Mouse (Mus musculus) liver, embryonic 16.5 days (tissue): ENCODE data around the gene Scube2. TPM values are rescaled to one million over a fixed set of nuclear protein-coding genes. Genes with fewer than 3 reads are reported as not detected.

Experiments
- ATAC-seq: fragments of 200-750 bp; cut with Nextera tagmentation; 2 replicates; pipeline ENCODE4 v1.8.0; 2017; ENCODE audit warnings: low read depth, mild to moderate bottlenecking, moderate number of reproducible peaks, moderate library complexity
- H3K27ac ChIP-seq: fragments of 300-500 bp; sonication (generic); 2 replicates; pipeline ENCODE4 v1.5.1; 2014; ENCODE audit warnings: mild to moderate bottlenecking, low read length
- H3K27me3 ChIP-seq: fragments of 300-500 bp; sonication (generic); 2 replicates; pipeline ENCODE4 v1.6.1; 2014; ENCODE audit warnings: low read depth, low read length, mixed read lengths; ENCODE audit not compliant: control insufficient read depth, insufficient read depth
- H3K36me3 ChIP-seq: fragments of 300-500 bp; sonication (generic); 2 replicates; pipeline ENCODE4 v1.6.1; 2014; ENCODE audit warnings: mild to moderate bottlenecking; ENCODE audit not compliant: control insufficient read depth, insufficient read depth
- H3K4me1 ChIP-seq: fragments of 300-500 bp; sonication (generic); 2 replicates; pipeline ENCODE4 v1.6.1; 2014; ENCODE audit warnings: low read depth, low read length, mixed read lengths; ENCODE audit not compliant: control insufficient read depth
- H3K4me2 ChIP-seq: fragments of 300-500 bp; sonication (generic); 2 replicates; pipeline ENCODE4 v1.6.1; 2014; ENCODE audit warnings: low read depth, low read length, mixed read lengths
- H3K4me3 ChIP-seq: fragments of 300-500 bp; sonication (generic); 2 replicates; pipeline ENCODE4 v1.5.1; 2014; ENCODE audit warnings: low read depth, mild to moderate bottlenecking, low read length
- H3K9ac ChIP-seq: fragments of 300-500 bp; sonication (generic); 2 replicates; pipeline ENCODE4 v1.6.1; 2014; ENCODE audit warnings: low read depth, low read length
- H3K9me3 ChIP-seq: fragments of 300-500 bp; sonication (generic); replicated peaks from 2 replicates; pipeline ENCODE4 v1.6.1; 2016; ENCODE audit warnings: low read length; ENCODE audit not compliant: control insufficient read depth
- WGBS: fragments of 180-500 bp; shearing (Covaris S2); extraction: QIAGEN DNeasy Blood & Tissue Kit; methylation state at CpG from one replicate; pipeline ENCODE4 v1.1.7; 2014; ENCODE audit not compliant: insufficient replicate concordance; 5-methylcytosine and 5-hydroxymethylcytosine counted together
- polyA plus RNA-seq: library from polyadenylated mRNA; unstranded; fragments of >200 nt; fragmentation: Nextera tagmentation; extraction: Ambion mirVana; gene quantifications from 2 replicates; pipeline ENCODE4 v1.2.1, GENCODE M21; 2015

Scube2 gene
- 0.09 and 0.12 TPM in 2 replicates for polyA plus RNA-seq

GRCm38 (mm10) chr7:109865370-109866229 lies at the start of gene Scube2:
Scube2 (minus strand) TSS chr7:109865679.
- H3K27ac ChIP-seq = no peak within 1 kb of the TSS
- no peaks in the 10 kb centered on the region for H3K4me1 ChIP-seq
- H3K9ac ChIP-seq = no peak within 1 kb of the TSS
- WGBS = 1% methylated on average over 67 of the region's 69 CpGs
- H3K9me3 ChIP-seq = no peaks in the 10 kb centered on the region
- peak within 1 kb of the TSS; percentile 51 for H3K4me3 ChIP-seq
- H3K27me3 ChIP-seq = peaks cover 48% of the 10 kb centered on the region
- H3K4me2 ChIP-seq = peak within 1 kb of the TSS; percentile 72
- no peaks in the 10 kb centered on the region for H3K36me3 ChIP-seq
- ATAC-seq = no peak

GRCm38 (mm10) chr7:109906165-109906564 lies 40.7 kb upstream of the Scube2 start:
- WGBS = 78% methylated on average over 2 of the region's 2 CpGs
- Histone ChIP-seq H3K27me3 (no peaks in the 10 kb centered on the region), H3K4me2 (no peak overlapping the region), H3K36me3 (peaks cover 22% of the 10 kb centered on the region), H3K4me3 (no peak overlapping the region), H3K9ac (no peak overlapping the region), H3K4me1 (no peaks in the 10 kb centered on the region), H3K9me3 (no peaks in the 10 kb centered on the region), H3K27ac (no peak overlapping the region)
- ATAC-seq = no peak

- no peak for ATAC-seq
- H3K27me3 ChIP-seq = no peaks in the 10 kb centered on the region
- H3K4me1 ChIP-seq = no peaks in the 10 kb centered on the region
- H3K27ac ChIP-seq = no peak overlapping the region
- H3K9ac ChIP-seq = no peak overlapping the region
- 52% methylated on average over 9 of the region's 9 CpGs for WGBS
- no peaks in the 10 kb centered on the region for H3K9me3 ChIP-seq
- H3K4me3 ChIP-seq = no peak overlapping the region
- H3K4me2 ChIP-seq = no peak overlapping the region
- H3K36me3 ChIP-seq = peaks cover 20% of the 10 kb centered on the region
Measured at GRCm38 (mm10) chr7:109900921-109901320, 35.4 kb upstream of the Scube2 start.

- ATAC-seq = no peak
- H3K4me1 ChIP-seq = no peaks in the 10 kb centered on the region
- H3K27ac ChIP-seq = no peak overlapping the region
- peaks cover 24% of the 10 kb centered on the region for H3K36me3 ChIP-seq
- no peak overlapping the region for H3K4me2 ChIP-seq
- no peaks in the 10 kb centered on the region for H3K27me3 ChIP-seq
- no peak overlapping the region for H3K4me3 ChIP-seq
- no peak overlapping the region for H3K9ac ChIP-seq
- H3K9me3 ChIP-seq = no peaks in the 10 kb centered on the region
Measured at GRCm38 (mm10) chr7:109898911-109899310, 33.4 kb upstream of the Scube2 start.

- 39% methylated on average over 3 of the region's 3 CpGs for WGBS
- H3K4me3 ChIP-seq = no peak overlapping the region
Measured at GRCm38 (mm10) chr7:109892530-109892929, 27.1 kb upstream of the Scube2 start.

GRCm38 (mm10) chr7:109891786-109892185 lies 26.3 kb upstream of the Scube2 start:
- Histone ChIP-seq H3K4me3 (no peak overlapping the region), H3K27ac (no peak overlapping the region), H3K4me1 (no peaks in the 10 kb centered on the region), H3K27me3 (no peaks in the 10 kb centered on the region), H3K9ac (no peak overlapping the region), H3K9me3 (no peaks in the 10 kb centered on the region), H3K4me2 (no peak overlapping the region), H3K36me3 (peaks cover 7% of the 10 kb centered on the region; the same call in 1 of the 2 replicates)
- ATAC-seq = no peak
- 74% methylated on average over 4 of the region's 4 CpGs for WGBS

More at GRCm38 (mm10) chr7:109892530-109892929, 27.1 kb upstream of the Scube2 start:
- Histone ChIP-seq H3K4me1 (no peaks in the 10 kb centered on the region), H3K4me2 (no peak overlapping the region), H3K36me3 (peaks cover 12% of the 10 kb centered on the region; the same call in 1 of the 2 replicates), H3K27ac (no peak overlapping the region), H3K9me3 (no peaks in the 10 kb centered on the region), H3K27me3 (no peaks in the 10 kb centered on the region), H3K9ac (no peak overlapping the region)
- no peak for ATAC-seq

- Histone ChIP-seq H3K36me3 (peaks cover 4% of the 10 kb centered on the region; the same call in 1 of the 2 replicates), H3K4me1 (no peaks in the 10 kb centered on the region), H3K9me3 (no peaks in the 10 kb centered on the region), H3K27ac (no peak overlapping the region), H3K9ac (no peak overlapping the region), H3K4me2 (no peak overlapping the region), H3K27me3 (no peaks in the 10 kb centered on the region), H3K4me3 (no peak overlapping the region)
- WGBS = 64% methylated on average over 2 of the region's 2 CpGs
- ATAC-seq = no peak
Measured at GRCm38 (mm10) chr7:109890256-109890655, 24.8 kb upstream of the Scube2 start.

- no peak overlapping the region for H3K4me2 ChIP-seq
- no peaks in the 10 kb centered on the region for H3K4me1 ChIP-seq
- 53% methylated on average over 5 of the region's 5 CpGs for WGBS
- ATAC-seq = no peak
- no peaks in the 10 kb centered on the region for H3K9me3 ChIP-seq
- H3K27me3 ChIP-seq = no peaks in the 10 kb centered on the region
- H3K36me3 ChIP-seq = peaks cover 2% of the 10 kb centered on the region; the same call in 1 of the 2 replicates
- H3K4me3 ChIP-seq = no peak overlapping the region
- no peak overlapping the region for H3K9ac ChIP-seq
- H3K27ac ChIP-seq = no peak overlapping the region
Measured at GRCm38 (mm10) chr7:109889300-109889699, 23.8 kb upstream of the Scube2 start.

- H3K4me3 ChIP-seq = no peak overlapping the region
- no peaks in the 10 kb centered on the region for H3K9me3 ChIP-seq
- no peak overlapping the region for H3K4me2 ChIP-seq
- 75% methylated on average over 1 of the region's 1 CpGs for WGBS
- ATAC-seq = no peak
- H3K9ac ChIP-seq = no peak overlapping the region
- no peaks in the 10 kb centered on the region for H3K27me3 ChIP-seq
- H3K4me1 ChIP-seq = no peaks in the 10 kb centered on the region
- no peak overlapping the region for H3K27ac ChIP-seq
- no peaks in the 10 kb centered on the region for H3K36me3 ChIP-seq
Measured at GRCm38 (mm10) chr7:109886249-109886648, 20.8 kb upstream of the Scube2 start.
